Mouse (Mus musculus) MEL (cell line): ENCODE data around the gene Tmem248.

Experiments
- CTCF ChIP-seq, 3 experiments: IDR thresholded peaks in 2 of 3; conservative IDR thresholded peaks in 1 of 3; 2 replicates each; pipeline ENCODE4 v1.5.1; 2011 to 2012; ENCODE audit warnings: low read length in 3 of 3, low read depth in 2 of 3, mild to moderate bottlenecking in 2 of 3, improper control_type of control experiment in 1 of 3, inconsistent platforms in 1 of 3, mixed read lengths in 1 of 3, moderate library complexity in 1 of 3; ENCODE audit not compliant: control insufficient read depth in 1 of 3, insufficient read depth in 1 of 3, poor library complexity in 1 of 3, severe bottlenecking in 1 of 3
- GATA1 ChIP-seq: IDR thresholded peaks from 2 replicates; pipeline ENCODE4 v1.6.1; 2011; ENCODE audit warnings: low read depth, low read length, improper control_type of control experiment
- KAT2A ChIP-seq: conservative IDR thresholded peaks from 2 replicates; pipeline ENCODE4 v1.6.1; 2012; ENCODE audit warnings: low read depth, low read length, improper control_type of control experiment, inconsistent platforms
- MAZ ChIP-seq: IDR thresholded peaks from 2 replicates; pipeline ENCODE4 v1.6.1; 2012; ENCODE audit warnings: low read depth, mild to moderate bottlenecking, inconsistent platforms, low read length, improper control_type of control experiment
- ZC3H11A ChIP-seq: IDR thresholded peaks from 2 replicates; pipeline ENCODE4 v1.6.1; 2012; ENCODE audit warnings: low read depth, mild to moderate bottlenecking, inconsistent platforms, low read length, improper control_type of control experiment

DNA sequence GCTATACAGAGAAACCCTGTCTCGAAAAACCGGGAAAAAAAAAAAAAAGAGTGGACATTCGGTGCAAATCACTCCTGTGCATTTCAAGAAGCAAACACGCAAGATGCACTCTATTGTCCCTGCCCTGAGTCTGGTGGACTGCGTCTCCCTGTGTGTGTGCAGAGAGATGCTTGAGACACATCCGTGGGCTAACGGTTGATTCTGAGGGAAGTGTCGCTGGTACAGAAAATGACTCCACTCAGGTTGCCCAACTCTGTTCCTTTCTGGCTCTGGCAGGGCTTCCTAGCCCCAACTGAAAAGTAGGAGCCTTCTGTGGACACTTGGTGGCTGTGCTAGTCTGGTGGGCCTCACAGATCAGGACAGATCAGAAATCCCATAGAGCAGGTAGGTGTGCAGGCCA lies 19.4 kb downstream of the Tmem248 start:
- TF ChIP-seq ZC3H11A (no peak), GATA1 (no peak), KAT2A (no peak), CTCF (IDR thresholded peaks at IDR 0.05 in 2 of 3, conservative IDR thresholded peaks at IDR 0.05 in 1 of 3; ENCODE audit: control insufficient read depth in 1 of 3, insufficient read depth in 1 of 3, low read depth in 2 of 3, low read length in 3 of 3, poor library complexity in 1 of 3, severe bottlenecking in 1 of 3) (no peak), MAZ (no peak)
